Mouse (Mus musculus) stomach, embryonic 15.5 days (tissue): ENCODE data around the gene Fam71e2. TPM values are rescaled to one million over a fixed set of nuclear protein-coding genes. Genes with fewer than 3 reads are reported as not detected.
"Not testable (repeated sequence)": the region's sequence is repeated elsewhere in the genome, so short reads cannot be mapped to it uniquely, and the experiment has no call there.

Experiments used
- ATAC-seq: fragments of 200-750 bp; cut with Nextera tagmentation; 2 replicates; pipeline ENCODE4 v1.8.0; 2017; ENCODE audit warnings: low read depth, moderate number of reproducible peaks, moderate TSS enrichment; ENCODE audit not compliant: insufficient read depth, low FRiP score
- H3K27ac ChIP-seq: fragments of 300-500 bp; sonication (generic); 2 replicates; pipeline ENCODE4 v1.5.1; 2015; ENCODE audit warnings: mild to moderate bottlenecking, inconsistent platforms
- H3K27me3 ChIP-seq: fragments of 300-500 bp; sonication (generic); replicated peaks from 2 replicates; pipeline ENCODE4 v1.6.1; 2015; ENCODE audit warnings: inconsistent platforms
- H3K36me3 ChIP-seq: fragments of 300-500 bp; sonication (generic); 2 replicates; pipeline ENCODE4 v1.6.1; 2015; ENCODE audit warnings: inconsistent platforms
- H3K4me1 ChIP-seq: fragments of 300-500 bp; sonication (generic); 2 replicates; pipeline ENCODE4 v1.6.1; 2015; ENCODE audit warnings: inconsistent platforms
- H3K4me2 ChIP-seq: fragments of 300-500 bp; sonication (generic); 2 replicates; pipeline ENCODE4 v1.6.1; 2015; ENCODE audit warnings: mild to moderate bottlenecking, inconsistent platforms
- H3K4me3 ChIP-seq: fragments of 300-500 bp; sonication (generic); replicated peaks from 2 replicates; pipeline ENCODE4 v1.5.1; 2015; ENCODE audit warnings: inconsistent platforms
- H3K9ac ChIP-seq: fragments of 300-500 bp; sonication (generic); 2 replicates; pipeline ENCODE4 v1.6.1; 2015; ENCODE audit warnings: inconsistent platforms
- H3K9me3 ChIP-seq: fragments of 300-500 bp; sonication (generic); 2 replicates; pipeline ENCODE4 v1.6.1; 2016; ENCODE audit warnings: inconsistent platforms
- WGBS: fragments of 180-500 bp; shearing (Covaris S2); methylation state at CpG from one replicate; pipeline ENCODE4 v1.1.7; 2015; 5-methylcytosine and 5-hydroxymethylcytosine counted together
- polyA plus RNA-seq: library from polyadenylated mRNA; unstranded; fragments of >200 nt; fragmentation: Nextera tagmentation; extraction: Ambion mirVana; gene quantifications from 2 replicates; pipeline ENCODE4 v1.2.1, GENCODE M21; 2015

Fam71e2 gene
- polyA plus RNA-seq, 1 experiment from 2014 or later: not detected

DNA sequence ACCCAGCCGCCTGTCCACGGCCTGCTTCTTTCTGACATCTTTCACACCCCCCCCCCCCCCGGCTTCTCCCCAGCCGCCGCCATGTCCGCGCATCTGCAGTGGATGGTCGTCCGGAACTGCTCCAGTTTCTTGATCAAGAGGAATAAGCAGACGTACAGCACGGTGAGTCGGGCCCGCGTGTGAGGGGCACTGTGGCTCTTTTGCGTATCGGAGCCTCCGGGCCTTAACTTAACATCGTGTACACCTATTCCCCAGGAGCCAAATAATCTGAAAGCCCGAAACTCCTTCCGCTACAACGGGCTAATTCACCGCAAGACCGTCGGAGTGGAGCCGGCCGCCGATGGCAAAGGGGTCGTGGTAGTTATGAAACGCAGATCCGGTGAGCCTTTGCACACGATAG, 22.1 kb upstream of the Fam71e2 start:
- not testable (repeated sequence) for H3K27me3 ChIP-seq, ATAC-seq, H3K9me3 ChIP-seq
- Histone ChIP-seq H3K36me3 (peaks cover 23% of the 10 kb centered on the region), H3K4me2 (peak overlapping the region; percentile 71), H3K4me1 (peaks cover 13% of the 10 kb centered on the region; the same call in 1 of the 2 replicates), H3K27ac (peak overlapping the region; percentile 88), H3K4me3 (peak overlapping the region; percentile 84), H3K9ac (peak overlapping the region; percentile 99)
- under 1% methylated on average over 31 of the region's 31 CpGs for WGBS

GRCm38 (mm10) chr7:4792278-4793212, 21.4 kb upstream of the Fam71e2 start, which contains the start of gene Rpl28:
Gene Rpl28 (plus strand): TSS chr7:4792874.
- Histone ChIP-seq H3K4me3 (peak within 1 kb of the TSS; percentile 84), H3K27me3 (no peaks in the 10 kb centered on the region), H3K4me2 (peak within 1 kb of the TSS; percentile 71), H3K9me3 (no peaks in the 10 kb centered on the region), H3K4me1 (peaks cover 13% of the 10 kb centered on the region; the same call in 1 of the 2 replicates), H3K27ac (peak within 1 kb of the TSS; percentile 97), H3K36me3 (peaks cover 23% of the 10 kb centered on the region), H3K9ac (peak within 1 kb of the TSS; percentile 99)
- WGBS: under 1% methylated on average over 54 of the region's 54 CpGs
- ATAC-seq: peak; percentile 95

- Histone ChIP-seq H3K27me3 (no peaks in the 10 kb centered on the region), H3K27ac (peak within 1 kb of the TSS; percentile 83), H3K9ac (peak within 1 kb of the TSS; percentile 80), H3K4me1 (peaks cover 9% of the 10 kb centered on the region; the same call in 1 of the 2 replicates), H3K4me3 (peak within 1 kb of the TSS; percentile 62), H3K36me3 (peaks cover 1% of the 10 kb centered on the region; the same call in 1 of the 2 replicates), H3K9me3 (no peaks in the 10 kb centered on the region), H3K4me2 (peak within 1 kb of the TSS; percentile 94)
- 10% methylated on average over 40 of the region's 40 CpGs for WGBS
- ATAC-seq: peak; percentile 44
Observed at GRCm38 (mm10) chr7:4789436-4789935, 18.4 kb upstream of the Fam71e2 start, which contains the start of gene Tmem238. Gene Tmem238 (minus strand): TSS chr7:4789656.

- no peaks in the 10 kb centered on the region for H3K27me3 ChIP-seq
- 0 out of 2 replicates have a peak, but pooled peaks cover 3% of the 10 kb centered on the region for H3K36me3 ChIP-seq
- peak overlapping the region; percentile 80 for H3K9ac ChIP-seq
- 2% methylated on average over 63 of the region's 64 CpGs for WGBS
- peak; percentile 19 for ATAC-seq
- H3K4me2 ChIP-seq: peak overlapping the region; percentile 94
- peak overlapping the region; percentile 83 for H3K27ac ChIP-seq
- peak overlapping the region; percentile 62 for H3K4me3 ChIP-seq
- H3K9me3 ChIP-seq: no peaks in the 10 kb centered on the region
- peaks cover 2% of the 10 kb centered on the region; the same call in 1 of the 2 replicates for H3K4me1 ChIP-seq
Observed at GRCm38 (mm10) chr7:4788499-4789435, 17.7 kb upstream of the Fam71e2 start.

- Histone ChIP-seq H3K4me1 (peaks cover 13% of the 10 kb centered on the region; the same call in 1 of the 2 replicates), H3K27ac (no peak overlapping the region), H3K9me3 (no peaks in the 10 kb centered on the region), H3K4me2 (no peak overlapping the region), H3K4me3 (no peak overlapping the region), H3K36me3 (0 out of 2 replicates have a peak, but pooled peaks cover 3% of the 10 kb centered on the region), H3K27me3 (peaks cover 10% of the 10 kb centered on the region), H3K9ac (no peak overlapping the region)
- peak; percentile 6; the same call in 1 of the 2 replicates for ATAC-seq
- WGBS: 80% methylated on average over 14 of the region's 14 CpGs
Observed at GRCm38 (mm10) chr7:4783667-4784268, 12.7 kb upstream of the Fam71e2 start.

DNA sequence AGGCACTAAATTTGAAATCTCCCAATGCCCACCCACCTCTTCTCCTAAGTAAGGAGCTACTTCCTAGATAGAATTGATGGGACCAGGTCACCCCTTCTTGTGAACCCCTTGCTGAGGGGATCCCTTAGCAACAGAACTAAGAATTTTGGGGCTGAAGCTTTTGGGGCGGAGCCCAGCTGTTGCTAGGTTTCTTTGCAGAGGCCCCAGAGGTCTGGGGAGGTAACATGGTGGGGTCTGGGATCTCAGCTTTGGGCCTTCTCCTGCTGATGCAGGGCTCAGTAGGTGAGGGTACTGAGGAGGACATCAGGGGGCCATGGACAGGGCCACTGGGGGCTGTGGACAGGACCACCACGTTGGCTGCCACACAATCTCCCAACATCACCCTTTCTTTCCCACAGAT, 11.7 kb upstream of the Fam71e2 start, which contains the start of the genes Il11 and Tmem190:
Gene Il11, minus strand, starts transcription at position 101 of the 400 bp plus-strand sequence.
Gene Tmem190, plus strand, starts transcription at position 179 of the 400 bp plus-strand sequence.
- Histone ChIP-seq H3K4me2 (no peak within 1 kb of the TSS), H3K9ac (no peak within 1 kb of the TSS), H3K27me3 (peaks cover 20% of the 10 kb centered on the region), H3K9me3 (no peaks in the 10 kb centered on the region), H3K27ac (no peak within 1 kb of the TSS), H3K36me3 (0 out of 2 replicates have a peak, but pooled peaks cover 3% of the 10 kb centered on the region), H3K4me1 (peaks cover 13% of the 10 kb centered on the region; the same call in 1 of the 2 replicates), H3K4me3 (no peak within 1 kb of the TSS)
- ATAC-seq: no peak
- WGBS: 80% methylated on average over 2 of the region's 2 CpGs

- Histone ChIP-seq H3K4me2 (no peak overlapping the region), H3K4me3 (no peak overlapping the region), H3K4me1 (peaks cover 17% of the 10 kb centered on the region), H3K9me3 (no peaks in the 10 kb centered on the region), H3K9ac (no peak overlapping the region), H3K27me3 (peaks cover 26% of the 10 kb centered on the region), H3K27ac (no peak overlapping the region), H3K36me3 (0 out of 2 replicates have a peak, but pooled peaks cover 3% of the 10 kb centered on the region)
- ATAC-seq: no peak
- WGBS: 47% methylated on average over 3 of the region's 3 CpGs
Observed at GRCm38 (mm10) chr7:4782130-4782529, 11.0 kb upstream of the Fam71e2 start.

DNA sequence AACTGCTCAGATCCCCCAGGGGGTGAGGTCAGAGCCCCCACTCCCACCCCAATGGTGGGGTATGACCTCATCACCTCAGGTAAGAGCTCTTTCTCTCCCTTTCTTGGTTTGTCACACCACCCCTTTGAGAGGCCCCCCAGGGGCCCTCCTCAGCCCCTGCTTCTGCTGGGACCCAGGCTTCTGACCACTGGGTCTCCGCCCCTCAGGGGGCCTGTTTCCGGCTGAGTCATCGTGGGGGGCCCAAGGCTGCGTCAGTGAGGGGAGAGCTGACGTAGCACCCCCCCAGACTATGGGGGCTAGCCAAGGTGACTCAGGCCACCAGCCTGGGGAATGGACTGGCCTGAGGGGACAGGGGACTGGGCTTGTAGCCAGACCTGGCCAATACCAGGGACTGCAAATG, 8.8 kb upstream of the Fam71e2 start:
- H3K27me3 ChIP-seq: peaks cover 42% of the 10 kb centered on the region
- no peak overlapping the region for H3K4me2 ChIP-seq
- H3K9ac ChIP-seq: no peak overlapping the region
- peaks cover 24% of the 10 kb centered on the region for H3K4me1 ChIP-seq
- no peak overlapping the region for H3K4me3 ChIP-seq
- no peak for ATAC-seq
- no peaks in the 10 kb centered on the region for H3K9me3 ChIP-seq
- WGBS: 40% methylated on average over 5 of the region's 5 CpGs
- 0 out of 2 replicates have a peak, but pooled peaks cover 3% of the 10 kb centered on the region for H3K36me3 ChIP-seq
- no peak overlapping the region for H3K27ac ChIP-seq

- Histone ChIP-seq H3K27ac (no peak overlapping the region), H3K27me3 (peaks cover 43% of the 10 kb centered on the region), H3K4me3 (peak overlapping the region; percentile 39; the same call in 1 of the 2 replicates), H3K9me3 (no peaks in the 10 kb centered on the region), H3K4me2 (peak overlapping the region; percentile 68), H3K36me3 (no peaks in the 10 kb centered on the region), H3K4me1 (peaks cover 24% of the 10 kb centered on the region), H3K9ac (no peak overlapping the region)
- WGBS: 10% methylated on average over 16 of the region's 20 CpGs
- ATAC-seq: no peak
Observed at GRCm38 (mm10) chr7:4777851-4778637, 6.9 kb upstream of the Fam71e2 start.
